Mouse (Mus musculus): ENCODE results near the gene Zfp658. TPM values are rescaled to one million over a fixed set of nuclear protein-coding genes. Genes with fewer than 3 reads are reported as not detected.

Zfp658 gene
- total and polyA plus RNA-seq, 2 experiments from 2014 or later, result 0.57 to 0.80 TPM

GRCm38 (mm10) chr7:43530216-43530785 is 31.8 kb upstream of the Zfp658 start:
- no peaks in the 10 kb centered on the region for H3K4me1 ChIP-seq (ENCODE audit: control insufficient read depth, insufficient read depth)
- no peaks in the 10 kb centered on the region for H3K9me3 ChIP-seq (replicated peaks; ENCODE audit: control insufficient read depth, low read length)
- 53% methylated on average over 8 of the region's 8 CpGs for WGBS
- no peak overlapping the region for H3K4me3 ChIP-seq (ENCODE audit: low read depth, low read length)
- no peak overlapping the region for H3K4me2 ChIP-seq (ENCODE audit: low read depth, low read length)
- H3K27me3 ChIP-seq (ENCODE audit: control insufficient read depth, insufficient read depth, low read length), result no peaks in the 10 kb centered on the region
- DNase-seq (ENCODE audit: low spot score) (no peak), ATAC-seq (ENCODE audit: insufficient read depth, low read depth) (no peak)
- no peak overlapping the region for H3K9ac ChIP-seq (replicated peaks; ENCODE audit: low read depth, low read length)
- H3K36me3 ChIP-seq (replicated peaks; ENCODE audit: control insufficient read depth, insufficient read depth, low read length), result no peaks in the 10 kb centered on the region
- TF ChIP-seq EP300 (IDR thresholded peaks at IDR 0.05; ENCODE audit: low read depth), result no peak
- TF ChIP-seq CTCF (IDR thresholded peaks at IDR 0.05; ENCODE audit: low read depth), result no peak
- H3K27ac ChIP-seq (ENCODE audit: low read depth), result no peak overlapping the region

GRCm38 (mm10) chr7:43532936-43533505 is 29.0 kb upstream of the Zfp658 start:
- Histone ChIP-seq H3K27me3 (ENCODE audit: control insufficient read depth, insufficient read depth, low read length) (no peaks in the 10 kb centered on the region), H3K9ac (replicated peaks; ENCODE audit: low read depth, low read length) (no peak overlapping the region), H3K27ac (ENCODE audit: low read depth) (no peak overlapping the region), H3K36me3 (replicated peaks; ENCODE audit: control insufficient read depth, insufficient read depth, low read length) (no peaks in the 10 kb centered on the region), H3K4me3 (ENCODE audit: low read depth, low read length) (no peak overlapping the region), H3K4me2 (ENCODE audit: low read depth, low read length) (no peak overlapping the region), H3K9me3 (replicated peaks; ENCODE audit: control insufficient read depth, low read length) (no peaks in the 10 kb centered on the region), H3K4me1 (ENCODE audit: control insufficient read depth, insufficient read depth) (no peaks in the 10 kb centered on the region)
- TF ChIP-seq CTCF (IDR thresholded peaks at IDR 0.05; ENCODE audit: low read depth), result no peak
- no peak for TF ChIP-seq EP300 (IDR thresholded peaks at IDR 0.05; ENCODE audit: low read depth)
- ATAC-seq (ENCODE audit: insufficient read depth, low read depth) (no peak), DNase-seq (ENCODE audit: low spot score) (no peak)
- 74% methylated on average over 9 of the region's 9 CpGs for WGBS

GRCm38 (mm10) chr7:43538524-43538923 is 23.5 kb upstream of the Zfp658 start:
- ATAC-seq (ENCODE audit: insufficient read depth, low read depth) (no peak), DNase-seq (ENCODE audit: low spot score) (no peak)
- no peaks in the 10 kb centered on the region for H3K9me3 ChIP-seq (replicated peaks; ENCODE audit: control insufficient read depth, low read length)
- no peaks in the 10 kb centered on the region for H3K36me3 ChIP-seq (replicated peaks; ENCODE audit: control insufficient read depth, insufficient read depth, low read length)
- H3K27ac ChIP-seq (ENCODE audit: low read depth), result no peak overlapping the region
- no peaks in the 10 kb centered on the region for H3K4me1 ChIP-seq (ENCODE audit: control insufficient read depth, insufficient read depth)
- TF ChIP-seq EP300 (IDR thresholded peaks at IDR 0.05; ENCODE audit: low read depth), result no peak
- no peak for TF ChIP-seq CTCF (IDR thresholded peaks at IDR 0.05; ENCODE audit: low read depth)
- WGBS, result 55% methylated on average over 4 of the region's 4 CpGs
- H3K4me2 ChIP-seq (ENCODE audit: low read depth, low read length), result no peak overlapping the region
- no peaks in the 10 kb centered on the region for H3K27me3 ChIP-seq (ENCODE audit: control insufficient read depth, insufficient read depth, low read length)
- no peak overlapping the region for H3K9ac ChIP-seq (replicated peaks; ENCODE audit: low read depth, low read length)
- H3K4me3 ChIP-seq (ENCODE audit: low read depth, low read length), result no peak overlapping the region

- no peak within 1 kb of the TSS for H3K4me3 ChIP-seq (ENCODE audit: low read depth, low read length)
- DNase-seq (ENCODE audit: low spot score) (no peak), ATAC-seq (ENCODE audit: insufficient read depth, low read depth) (no peak)
- no peak within 1 kb of the TSS for H3K4me2 ChIP-seq (ENCODE audit: low read depth, low read length)
- no peaks in the 10 kb centered on the region for H3K36me3 ChIP-seq (replicated peaks; ENCODE audit: control insufficient read depth, insufficient read depth, low read length)
- 66% methylated on average over 7 of the region's 7 CpGs for WGBS
- no peak within 1 kb of the TSS for H3K9ac ChIP-seq (replicated peaks; ENCODE audit: low read depth, low read length)
- H3K4me1 ChIP-seq (ENCODE audit: control insufficient read depth, insufficient read depth), result no peaks in the 10 kb centered on the region
- no peaks in the 10 kb centered on the region for H3K27me3 ChIP-seq (ENCODE audit: control insufficient read depth, insufficient read depth, low read length)
- H3K9me3 ChIP-seq (replicated peaks; ENCODE audit: control insufficient read depth, low read length), result no peaks in the 10 kb centered on the region
- no peak for TF ChIP-seq CTCF (IDR thresholded peaks at IDR 0.05; ENCODE audit: low read depth)
- no peak for TF ChIP-seq EP300 (IDR thresholded peaks at IDR 0.05; ENCODE audit: low read depth)
- no peak within 1 kb of the TSS for H3K27ac ChIP-seq (ENCODE audit: low read depth)
These were observed 17.7 kb upstream of the Zfp658 start, which contains the start of gene Cd33 for GRCm38 (mm10) chr7:43544225-43544977. Cd33 (minus strand) TSS chr7:43544428.

- WGBS, result 62% methylated on average over 7 of the region's 7 CpGs
- no peaks in the 10 kb centered on the region for H3K9me3 ChIP-seq (replicated peaks; ENCODE audit: control insufficient read depth, low read length)
- H3K9ac ChIP-seq (replicated peaks; ENCODE audit: low read depth, low read length), result no peak overlapping the region
- no peaks in the 10 kb centered on the region for H3K4me1 ChIP-seq (ENCODE audit: control insufficient read depth, insufficient read depth)
- TF ChIP-seq EP300 (IDR thresholded peaks at IDR 0.05; ENCODE audit: low read depth) (no peak), CTCF (IDR thresholded peaks at IDR 0.05; ENCODE audit: low read depth) (no peak)
- H3K4me3 ChIP-seq (ENCODE audit: low read depth, low read length), result no peak overlapping the region
- no peak for DNase-seq (ENCODE audit: low spot score)
- no peak overlapping the region for H3K4me2 ChIP-seq (ENCODE audit: low read depth, low read length)
- no peaks in the 10 kb centered on the region for H3K27me3 ChIP-seq (ENCODE audit: control insufficient read depth, insufficient read depth, low read length)
- H3K36me3 ChIP-seq (replicated peaks; ENCODE audit: control insufficient read depth, insufficient read depth, low read length), result no peaks in the 10 kb centered on the region
- ATAC-seq (ENCODE audit: insufficient read depth, low read depth), result no peak
- H3K27ac ChIP-seq (ENCODE audit: low read depth), result no peak overlapping the region
These were observed 16.2 kb upstream of the Zfp658 start for GRCm38 (mm10) chr7:43545656-43546545.
